Mouse (Mus musculus): ENCODE measurements around the gene Gfra1. TPM values are rescaled to one million over a fixed set of nuclear protein-coding genes. Genes with fewer than 3 reads are reported as not detected.

Gene Gfra1
- polyA plus RNA-seq, 1 experiment from 2014 or later, result 9.1 TPM

- Histone ChIP-seq H3K4me1 (no peaks in the 10 kb centered on the region), H3K9me3 (replicated peaks) (peaks cover 23% of the 10 kb centered on the region), H3K36me3 (no peaks in the 10 kb centered on the region), H3K9ac (no peak overlapping the region), H3K4me2 (no peak overlapping the region), H3K27ac (no peak overlapping the region), H3K27me3 (replicated peaks) (no peaks in the 10 kb centered on the region), H3K4me3 (no peak overlapping the region)
- ATAC-seq, result no peak
- whole genome bisulfite sequencing (ENCODE audit: insufficient replicate concordance), result 76% methylated on average over 2 of the region's 2 CpGs
Observed at GRCm38 (mm10) chr19:58313785-58314184, 141.9 kb downstream of the Gfra1 start.

GRCm38 (mm10) chr19:58312492-58312891, 143.2 kb downstream of the Gfra1 start:
- Histone ChIP-seq H3K9ac (no peak overlapping the region), H3K4me2 (no peak overlapping the region), H3K27me3 (replicated peaks) (no peaks in the 10 kb centered on the region), H3K9me3 (replicated peaks) (peaks cover 20% of the 10 kb centered on the region), H3K4me1 (no peaks in the 10 kb centered on the region), H3K36me3 (no peaks in the 10 kb centered on the region), H3K4me3 (no peak overlapping the region), H3K27ac (no peak overlapping the region)
- 68% methylated on average over 2 of the region's 2 CpGs for WGBS (ENCODE audit: insufficient replicate concordance)
- ATAC-seq, result no peak

GRCm38 (mm10) chr19:58310334-58311315, 145.1 kb downstream of the Gfra1 start:
- 59% methylated on average over 12 of the region's 12 CpGs for WGBS (ENCODE audit: insufficient replicate concordance)
- no peak for ATAC-seq
- Histone ChIP-seq H3K27ac (no peak overlapping the region), H3K4me3 (no peak overlapping the region), H3K36me3 (no peaks in the 10 kb centered on the region), H3K4me2 (no peak overlapping the region), H3K27me3 (replicated peaks) (no peaks in the 10 kb centered on the region), H3K9me3 (replicated peaks) (peaks cover 18% of the 10 kb centered on the region), H3K9ac (no peak overlapping the region), H3K4me1 (no peaks in the 10 kb centered on the region)

DNA sequence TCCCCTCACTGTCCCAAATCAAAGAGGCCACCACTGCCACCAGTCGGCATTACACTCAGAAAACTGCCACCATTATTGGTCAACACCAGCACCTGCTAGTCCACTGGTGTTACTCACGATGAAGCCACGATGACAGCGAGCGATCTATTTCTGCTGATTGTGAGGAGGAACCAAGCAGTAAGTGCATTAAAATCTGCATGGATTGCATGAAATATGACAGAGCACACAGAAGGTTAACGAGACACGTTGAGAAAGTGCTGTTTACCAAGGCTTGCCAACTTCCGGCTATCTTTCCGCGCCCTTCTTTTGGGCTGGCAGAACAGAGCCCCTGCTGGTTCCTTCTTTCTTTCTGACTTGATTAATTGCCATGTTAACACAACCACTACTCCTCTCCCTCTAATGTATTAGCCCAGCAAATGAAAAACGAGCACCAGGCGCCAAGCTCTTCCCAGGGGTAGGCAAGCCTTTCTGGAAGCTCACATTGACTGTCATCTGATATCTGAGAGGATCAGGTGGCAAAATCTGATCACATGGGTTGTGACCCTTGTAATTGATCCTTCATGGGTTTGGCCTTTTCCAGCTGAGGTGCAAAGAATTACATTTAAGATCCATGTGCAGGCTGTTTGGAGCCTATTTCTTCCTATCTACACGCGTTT, 146.0 kb downstream of the Gfra1 start:
- WGBS (ENCODE audit: insufficient replicate concordance), result 80% methylated on average over 14 of the region's 14 CpGs
- Histone ChIP-seq H3K9ac (no peak overlapping the region), H3K36me3 (no peaks in the 10 kb centered on the region), H3K9me3 (replicated peaks) (peaks cover 11% of the 10 kb centered on the region), H3K4me1 (no peaks in the 10 kb centered on the region), H3K27me3 (replicated peaks) (no peaks in the 10 kb centered on the region), H3K27ac (no peak overlapping the region), H3K4me2 (no peak overlapping the region), H3K4me3 (no peak overlapping the region)
- ATAC-seq, result no peak

- H3K4me1 ChIP-seq, result 0 out of 2 replicates have a peak, but pooled peaks cover 4% of the 10 kb centered on the region
Observed at GRCm38 (mm10) chr19:58301105-58301504, 154.6 kb downstream of the Gfra1 start.

GRCm38 (mm10) chr19:58297926-58298325, 157.8 kb downstream of the Gfra1 start:
- H3K36me3 ChIP-seq, result no peaks in the 10 kb centered on the region
- no peaks in the 10 kb centered on the region for H3K9me3 ChIP-seq (replicated peaks)
- 57% methylated on average over 2 of the region's 2 CpGs for WGBS (ENCODE audit: insufficient replicate concordance)
- H3K4me2 ChIP-seq, result no peak overlapping the region
- no peaks in the 10 kb centered on the region; the same call in 1 of the 2 replicates for H3K27me3 ChIP-seq (replicated peaks)
- no peak overlapping the region for H3K4me3 ChIP-seq
- H3K4me1 ChIP-seq, result 0 out of 2 replicates have a peak, but pooled peaks cover 4% of the 10 kb centered on the region
- no peak overlapping the region for H3K9ac ChIP-seq
- no peak for ATAC-seq
- H3K27ac ChIP-seq, result no peak overlapping the region

More at GRCm38 (mm10) chr19:58301105-58301504, 154.6 kb downstream of the Gfra1 start:
- ATAC-seq, result no peak
- no peaks in the 10 kb centered on the region for H3K9me3 ChIP-seq (replicated peaks)
- no peak overlapping the region for H3K4me2 ChIP-seq
- no peaks in the 10 kb centered on the region for H3K36me3 ChIP-seq
- WGBS (ENCODE audit: insufficient replicate concordance), result 74% methylated on average over 7 of the region's 7 CpGs
- H3K27me3 ChIP-seq (replicated peaks), result no peaks in the 10 kb centered on the region; the same call in 1 of the 2 replicates
- H3K4me3 ChIP-seq, result no peak overlapping the region
- H3K27ac ChIP-seq, result no peak overlapping the region
- H3K9ac ChIP-seq, result no peak overlapping the region

- H3K4me2 ChIP-seq, result no peak overlapping the region
- ATAC-seq, result no peak
- no peaks in the 10 kb centered on the region; the same call in 1 of the 2 replicates for H3K27me3 ChIP-seq (replicated peaks)
- H3K4me3 ChIP-seq, result no peak overlapping the region
- no peaks in the 10 kb centered on the region for H3K36me3 ChIP-seq
- H3K9me3 ChIP-seq (replicated peaks), result no peaks in the 10 kb centered on the region
- no peak overlapping the region for H3K9ac ChIP-seq
- no peak overlapping the region for H3K27ac ChIP-seq
- 0 out of 2 replicates have a peak, but pooled peaks cover 4% of the 10 kb centered on the region for H3K4me1 ChIP-seq
- 14% methylated on average over 7 of the region's 7 CpGs for WGBS (ENCODE audit: insufficient replicate concordance)
Observed at GRCm38 (mm10) chr19:58296842-58297190, 158.9 kb downstream of the Gfra1 start.

GRCm38 (mm10) chr19:58295986-58296841, 159.5 kb downstream of the Gfra1 start:
- no peaks in the 10 kb centered on the region; the same call in 1 of the 2 replicates for H3K27me3 ChIP-seq (replicated peaks)
- H3K4me1 ChIP-seq, result 0 out of 2 replicates have a peak, but pooled peaks cover 4% of the 10 kb centered on the region
- H3K9me3 ChIP-seq (replicated peaks), result no peaks in the 10 kb centered on the region
- H3K9ac ChIP-seq, result no peak overlapping the region
- H3K4me2 ChIP-seq, result no peak overlapping the region
- H3K27ac ChIP-seq, result no peak overlapping the region
- H3K4me3 ChIP-seq, result no peak overlapping the region
- H3K36me3 ChIP-seq, result no peaks in the 10 kb centered on the region
- WGBS (ENCODE audit: insufficient replicate concordance), result 61% methylated on average over 14 of the region's 14 CpGs
- ATAC-seq, result no peak

- H3K27me3 ChIP-seq (replicated peaks), result 0 out of 2 replicates have a peak, but pooled peaks cover 3% of the 10 kb centered on the region
- no peaks in the 10 kb centered on the region for H3K4me1 ChIP-seq
- H3K4me2 ChIP-seq, result no peak overlapping the region
- no peak overlapping the region for H3K4me3 ChIP-seq
- no peaks in the 10 kb centered on the region for H3K9me3 ChIP-seq (replicated peaks)
- H3K36me3 ChIP-seq, result no peaks in the 10 kb centered on the region
- 66% methylated on average over 6 of the region's 6 CpGs for WGBS (ENCODE audit: insufficient replicate concordance)
- no peak overlapping the region for H3K27ac ChIP-seq
- no peak for ATAC-seq
- H3K9ac ChIP-seq, result no peak overlapping the region
Observed at GRCm38 (mm10) chr19:58288145-58288544, 167.6 kb downstream of the Gfra1 start.

- Histone ChIP-seq H3K27ac (no peak overlapping the region), H3K9ac (no peak overlapping the region), H3K4me1 (no peaks in the 10 kb centered on the region), H3K36me3 (no peaks in the 10 kb centered on the region), H3K4me3 (no peak overlapping the region), H3K9me3 (replicated peaks) (no peaks in the 10 kb centered on the region), H3K4me2 (no peak overlapping the region), H3K27me3 (replicated peaks) (no peaks in the 10 kb centered on the region)
- WGBS (ENCODE audit: insufficient replicate concordance), result 62% methylated on average over 9 of the region's 9 CpGs
- no peak for ATAC-seq
Observed at GRCm38 (mm10) chr19:58275281-58275680, 180.4 kb downstream of the Gfra1 start.

- ATAC-seq, result no peak
- Histone ChIP-seq H3K27ac (no peak overlapping the region), H3K4me1 (no peaks in the 10 kb centered on the region), H3K36me3 (no peaks in the 10 kb centered on the region), H3K27me3 (replicated peaks) (no peaks in the 10 kb centered on the region), H3K4me3 (no peak overlapping the region), H3K9me3 (replicated peaks) (no peaks in the 10 kb centered on the region), H3K4me2 (no peak overlapping the region), H3K9ac (no peak overlapping the region)
- WGBS (ENCODE audit: insufficient replicate concordance), result 79% methylated on average over 8 of the region's 8 CpGs
Observed at GRCm38 (mm10) chr19:58271815-58272214, 183.9 kb downstream of the Gfra1 start.

Data from liver, embryonic 12.5 days (tissue).